Mouse (Mus musculus) G1E (cell line): ENCODE measurements at regions not wholly inside any gene's neighbourhood (a gene's known extent, or its start where the extent isn't known, plus 50 kb on each side); places are given as distances from the start of the nearest gene placed in this dataset.
A peak's percentile ranks its signal among the peaks of the same experiment; 100 is the strongest.

ENCODE experiments used
- ATAC-seq: 2 replicates; pipeline ENCODE4 v1.8.0; 2016; ENCODE audit warnings: mild to moderate bottlenecking; ENCODE audit not compliant: insufficient number of reproducible peaks, poor library complexity, low FRiP score, severe bottlenecking; ENCODE audit errors: extremely low read depth
- DNase-seq: peaks from one replicate; pipeline ENCODE4 v3.0.0; 2012; ENCODE audit warnings: low spot score
- H3K27me3 ChIP-seq: 2 replicates; pipeline ENCODE4 v1.6.1; 2012; ENCODE audit warnings: mild to moderate bottlenecking, low read length, inconsistent platforms; ENCODE audit not compliant: insufficient read depth
- H3K36me3 ChIP-seq: replicated peaks from 2 replicates; pipeline ENCODE3; 2012; ENCODE audit warnings: mild to moderate bottlenecking, inconsistent platforms
- H3K4me1 ChIP-seq: 2 replicates; pipeline ENCODE4 v1.6.1; 2012; ENCODE audit warnings: low read depth, low read length, inconsistent platforms, mixed read lengths; ENCODE audit not compliant: insufficient read depth
- H3K4me3 ChIP-seq: 2 replicates; pipeline ENCODE4 v1.5.1; 2012; ENCODE audit warnings: low read depth, mild to moderate bottlenecking, inconsistent platforms, low read length, moderate library complexity, mixed read lengths
- H3K9me3 ChIP-seq: replicated peaks from 2 replicates; pipeline ENCODE4 v1.6.1; 2012; ENCODE audit warnings: inconsistent platforms
- CTCF ChIP-seq: IDR thresholded peaks from 2 replicates; pipeline ENCODE4 v1.5.1; 2012; ENCODE audit warnings: low read depth, low read length, inconsistent platforms, mixed read lengths
- GATA1 ChIP-seq: IDR thresholded peaks from 2 replicates; pipeline ENCODE4 v1.6.1; 2012; ENCODE audit warnings: borderline replicate concordance, low read length, inconsistent platforms, mixed read lengths
- GATA2 ChIP-seq: IDR thresholded peaks from 2 replicates; pipeline ENCODE4 v1.6.1; 2012; ENCODE audit warnings: low read depth, low read length, inconsistent platforms, borderline replicate concordance
- POLR2AphosphoS5 ChIP-seq: IDR thresholded peaks from 2 replicates; pipeline ENCODE4 v1.6.1; 2012; ENCODE audit warnings: low read depth, low read length, inconsistent platforms; ENCODE audit not compliant: insufficient replicate concordance
- TAL1 ChIP-seq: conservative IDR thresholded peaks from 2 replicates; pipeline ENCODE4 v1.6.1; 2012; ENCODE audit warnings: low read depth, low read length, inconsistent platforms, mixed read lengths

DNA sequence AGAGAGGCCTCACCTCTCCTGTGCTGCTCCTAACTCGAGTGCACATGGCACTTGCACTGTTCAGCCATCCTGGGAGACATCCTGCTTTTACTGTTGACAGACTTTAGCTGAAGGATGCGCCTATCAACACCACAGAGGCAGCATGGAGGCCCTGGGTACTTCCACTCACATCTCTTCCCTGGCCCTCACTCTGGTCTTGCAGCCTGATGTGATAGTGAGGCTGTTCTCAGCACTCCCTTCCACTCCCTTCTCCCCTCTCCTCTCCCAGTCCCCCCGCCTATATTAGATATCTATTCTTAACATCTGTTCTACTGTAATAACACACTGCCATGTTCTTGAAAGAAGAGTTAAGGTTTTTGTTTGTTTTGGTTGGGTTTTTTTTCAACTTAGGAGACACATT, 50.2 kb upstream of the Bod1 start:
- H3K4me3 ChIP-seq: no peak overlapping the region
- ATAC-seq (no peak), DNase-seq (no peak)
- TF ChIP-seq TAL1: no peak
- TF ChIP-seq GATA1: no peak
- no peak for TF ChIP-seq CTCF
- TF ChIP-seq POLR2AphosphoS5: no peak
- TF ChIP-seq GATA2: no peak
- no peaks in the 10 kb centered on the region for H3K9me3 ChIP-seq
- no peaks in the 10 kb centered on the region for H3K36me3 ChIP-seq
- peaks cover 22% of the 10 kb centered on the region for H3K27me3 ChIP-seq
- peaks cover 2% of the 10 kb centered on the region; the same call in 1 of the 2 replicates for H3K4me1 ChIP-seq

DNA sequence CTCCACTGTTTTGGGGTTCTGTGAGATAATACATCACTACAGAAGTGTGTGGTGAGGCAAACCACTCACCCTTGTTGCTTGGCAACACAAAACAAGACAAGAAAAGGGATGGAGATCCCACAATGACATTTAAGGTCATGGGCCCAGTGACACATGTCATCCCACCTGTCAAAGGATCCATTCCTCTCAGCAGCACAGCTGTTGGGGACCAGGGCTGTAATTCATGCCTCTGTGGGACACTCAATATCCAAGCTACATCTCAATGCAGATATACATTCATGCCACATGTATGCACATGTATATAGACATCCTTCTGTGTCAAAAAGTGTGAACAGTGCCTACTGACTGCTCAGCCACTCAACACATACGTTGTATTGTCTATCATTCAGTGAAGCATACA, 52.8 kb upstream of the Bod1 start:
- no peak overlapping the region for H3K4me3 ChIP-seq
- no peaks in the 10 kb centered on the region for H3K9me3 ChIP-seq
- ATAC-seq (no peak), DNase-seq (no peak)
- TF ChIP-seq GATA1 (no peak), TAL1 (no peak), POLR2AphosphoS5 (no peak), GATA2 (no peak), CTCF (no peak)
- no peaks in the 10 kb centered on the region for H3K36me3 ChIP-seq
- peaks cover 34% of the 10 kb centered on the region for H3K27me3 ChIP-seq
- peaks cover 2% of the 10 kb centered on the region; the same call in 1 of the 2 replicates for H3K4me1 ChIP-seq

GRCm38 (mm10) chr11:31725936-31726647, 54.4 kb upstream of the Bod1 start:
- peaks cover 47% of the 10 kb centered on the region for H3K27me3 ChIP-seq
- no peak overlapping the region for H3K4me3 ChIP-seq
- H3K36me3 ChIP-seq: no peaks in the 10 kb centered on the region
- ATAC-seq (peak; percentile 40; the same call in 1 of the 2 replicates), DNase-seq (no peak)
- peaks cover 2% of the 10 kb centered on the region; the same call in 1 of the 2 replicates for H3K4me1 ChIP-seq
- no peaks in the 10 kb centered on the region for H3K9me3 ChIP-seq
- TF ChIP-seq TAL1: no peak
- no peak for TF ChIP-seq GATA1
- TF ChIP-seq POLR2AphosphoS5: no peak
- TF ChIP-seq CTCF: no peak
- TF ChIP-seq GATA2: no peak

GRCm38 (mm10) chr11:31727289-31727688, 55.6 kb upstream of the Bod1 start:
- no peak for TF ChIP-seq CTCF
- no peak for TF ChIP-seq GATA2
- no peak for TF ChIP-seq TAL1
- no peak for TF ChIP-seq GATA1
- TF ChIP-seq POLR2AphosphoS5: no peak
- Histone ChIP-seq H3K36me3 (no peaks in the 10 kb centered on the region), H3K9me3 (no peaks in the 10 kb centered on the region), H3K4me1 (peaks cover 6% of the 10 kb centered on the region), H3K4me3 (no peak overlapping the region), H3K27me3 (peaks cover 56% of the 10 kb centered on the region)
- ATAC-seq (no peak), DNase-seq (no peak)

DNA sequence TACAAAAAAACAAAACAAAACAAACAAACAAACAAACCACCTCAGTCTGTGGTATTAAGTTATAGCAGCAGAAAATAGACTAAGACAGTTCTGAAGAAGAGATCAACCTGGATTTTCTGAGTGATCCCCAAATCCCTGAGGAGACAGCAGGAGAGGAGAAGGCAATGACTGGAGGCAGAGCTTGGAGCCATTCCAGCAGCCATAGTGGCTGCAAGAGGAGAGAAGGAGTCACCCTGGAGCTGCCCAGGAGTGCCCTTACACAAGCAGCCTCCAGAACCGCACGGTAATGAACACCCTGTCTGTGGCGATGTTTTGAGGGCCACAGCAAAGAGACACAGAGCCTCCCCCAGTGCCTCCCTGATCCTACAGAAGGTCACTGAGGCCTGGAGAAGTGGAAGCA, 58.0 kb upstream of the Bod1 start:
- no peak for ATAC-seq
- H3K4me1 ChIP-seq: peaks cover 22% of the 10 kb centered on the region
- no peaks in the 10 kb centered on the region for H3K36me3 ChIP-seq
- no peaks in the 10 kb centered on the region for H3K9me3 ChIP-seq
- no peak overlapping the region for H3K4me3 ChIP-seq
- DNase-seq: no peak
- H3K27me3 ChIP-seq: peaks cover 60% of the 10 kb centered on the region
- TF ChIP-seq GATA1 (no peak), TAL1 (no peak), CTCF (no peak), GATA2 (no peak), POLR2AphosphoS5 (no peak)

DNA sequence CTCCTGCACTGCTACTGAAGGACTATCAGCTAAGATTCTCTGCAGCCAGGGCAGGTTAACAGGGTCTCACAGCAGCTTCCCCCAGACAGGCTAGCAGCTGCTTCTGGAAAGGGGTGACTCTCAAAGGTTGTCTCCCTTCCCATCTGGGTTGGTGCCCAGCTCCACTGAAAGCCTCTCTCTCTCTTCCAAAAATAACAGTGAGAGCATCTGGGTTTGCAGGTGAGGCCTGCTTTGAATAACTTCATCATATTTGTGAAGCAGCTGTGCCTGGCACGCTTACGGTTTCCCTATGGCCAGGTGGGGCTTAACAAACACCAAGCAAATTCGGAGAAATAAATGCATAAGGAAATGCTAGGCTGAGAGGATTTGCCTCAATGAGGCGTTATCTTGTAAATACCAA, 58.5 kb upstream of the Bod1 start:
- ATAC-seq (no peak), DNase-seq (no peak)
- H3K4me1 ChIP-seq: peaks cover 24% of the 10 kb centered on the region
- no peaks in the 10 kb centered on the region for H3K9me3 ChIP-seq
- no peaks in the 10 kb centered on the region for H3K36me3 ChIP-seq
- no peak overlapping the region for H3K4me3 ChIP-seq
- TF ChIP-seq TAL1 (no peak), POLR2AphosphoS5 (no peak), GATA1 (no peak), CTCF (no peak), GATA2 (no peak)
- H3K27me3 ChIP-seq: peaks cover 61% of the 10 kb centered on the region
